Mouse (Mus musculus) forebrain, embryonic 15.5 days (tissue): ENCODE measurements at regions not wholly inside any gene's neighbourhood (a gene's known extent, or its start where the extent isn't known, plus 50 kb on each side); places are given as distances from the start of the nearest gene placed in this dataset.
A peak's percentile ranks its signal among the peaks of the same experiment; 100 is the strongest.

Source experiments
- ATAC-seq: fragments of 200-750 bp; cut with Nextera tagmentation; replicated peaks from 2 replicates; pipeline ENCODE4 v1.8.0; 2017; ENCODE audit warnings: mild to moderate bottlenecking, moderate TSS enrichment, moderate library complexity
- H3K27ac ChIP-seq: fragments of 300-500 bp; sonication (generic); replicated peaks from 2 replicates; pipeline ENCODE4 v1.5.1; 2015; ENCODE audit warnings: mild to moderate bottlenecking, inconsistent platforms
- H3K27me3 ChIP-seq: fragments of 300-500 bp; sonication (generic); 2 replicates; pipeline ENCODE4 v1.6.1; 2015; ENCODE audit warnings: inconsistent platforms
- H3K36me3 ChIP-seq: fragments of 300-500 bp; sonication (generic); 2 replicates; pipeline ENCODE4 v1.6.1; 2015; ENCODE audit warnings: mild to moderate bottlenecking, inconsistent platforms
- H3K4me1 ChIP-seq: fragments of 300-500 bp; sonication (generic); 2 replicates; pipeline ENCODE4 v1.6.1; 2015; ENCODE audit warnings: inconsistent platforms
- H3K4me2 ChIP-seq: fragments of 300-500 bp; sonication (generic); replicated peaks from 2 replicates; pipeline ENCODE4 v1.6.1; 2015; ENCODE audit warnings: mild to moderate bottlenecking, inconsistent platforms
- H3K4me3 ChIP-seq: fragments of 300-500 bp; sonication (generic); 2 replicates; pipeline ENCODE4 v1.5.1; 2015; ENCODE audit warnings: mild to moderate bottlenecking, inconsistent platforms
- H3K9ac ChIP-seq: fragments of 300-500 bp; sonication (generic); replicated peaks from 2 replicates; pipeline ENCODE4 v1.6.1; 2015; ENCODE audit warnings: mild to moderate bottlenecking, inconsistent platforms
- H3K9me3 ChIP-seq: fragments of 300-500 bp; sonication (generic); 2 replicates; pipeline ENCODE4 v1.6.1; 2016; ENCODE audit warnings: inconsistent platforms
- WGBS: fragments of 180-500 bp; shearing (Covaris S2); methylation state at CpG from one replicate; pipeline ENCODE4 v1.1.7; 2015; ENCODE audit warnings: mixed read lengths; 5-methylcytosine and 5-hydroxymethylcytosine counted together

- Histone ChIP-seq H3K4me1 (peaks cover 44% of the 10 kb centered on the region), H3K9ac (no peak overlapping the region), H3K4me3 (no peak overlapping the region), H3K9me3 (no peaks in the 10 kb centered on the region), H3K4me2 (peak overlapping the region; percentile 26), H3K36me3 (no peaks in the 10 kb centered on the region), H3K27ac (no peak overlapping the region), H3K27me3 (no peaks in the 10 kb centered on the region)
- ATAC-seq = no peak
- 41% methylated on average over 14 of the region's 14 CpGs for WGBS
These were observed 443.3 kb downstream of the Cd83 start for GRCm38 (mm10) chr13:44227706-44228459.

- 1% methylated on average over 16 of the region's 16 CpGs for whole genome bisulfite sequencing
- H3K27ac ChIP-seq = no peak overlapping the region
- H3K4me2 ChIP-seq = peak overlapping the region; percentile 26
- no peaks in the 10 kb centered on the region for H3K36me3 ChIP-seq
- H3K27me3 ChIP-seq = no peaks in the 10 kb centered on the region; the same call in 1 of the 2 replicates
- ATAC-seq = no peak
- H3K9ac ChIP-seq = no peak overlapping the region
- no peak overlapping the region for H3K4me3 ChIP-seq
- no peaks in the 10 kb centered on the region for H3K9me3 ChIP-seq
- H3K4me1 ChIP-seq = peaks cover 44% of the 10 kb centered on the region
These were observed 444.1 kb downstream of the Cd83 start for GRCm38 (mm10) chr13:44228540-44229135.

GRCm38 (mm10) chr13:44229136-44229611, 444.6 kb downstream of the Cd83 start:
- Histone ChIP-seq H3K4me1 (peaks cover 44% of the 10 kb centered on the region), H3K36me3 (no peaks in the 10 kb centered on the region), H3K4me3 (no peak overlapping the region), H3K4me2 (peak overlapping the region; percentile 26), H3K27ac (no peak overlapping the region), H3K9ac (no peak overlapping the region), H3K27me3 (no peaks in the 10 kb centered on the region; the same call in 1 of the 2 replicates), H3K9me3 (no peaks in the 10 kb centered on the region)
- 4% methylated on average over 7 of the region's 7 CpGs for WGBS
- 0 out of 2 replicates have a peak, but pooled peaks have one; percentile 26 for ATAC-seq

- Histone ChIP-seq H3K27me3 (no peaks in the 10 kb centered on the region; the same call in 1 of the 2 replicates), H3K9me3 (no peaks in the 10 kb centered on the region)
These were observed 446.8 kb downstream of the Cd83 start for GRCm38 (mm10) chr13:44231403-44231802.

GRCm38 (mm10) chr13:44231868-44232715, 447.5 kb downstream of the Cd83 start:
- peak overlapping the region; percentile 70 for H3K27ac ChIP-seq
- H3K9me3 ChIP-seq = no peaks in the 10 kb centered on the region
- 5% methylated on average over 18 of the region's 18 CpGs for WGBS
- H3K36me3 ChIP-seq = no peaks in the 10 kb centered on the region
- ATAC-seq = peak; percentile 78
- H3K4me2 ChIP-seq = peak overlapping the region; percentile 25
- no peaks in the 10 kb centered on the region; the same call in 1 of the 2 replicates for H3K27me3 ChIP-seq
- no peak overlapping the region for H3K4me3 ChIP-seq
- H3K9ac ChIP-seq = no peak overlapping the region
- peaks cover 44% of the 10 kb centered on the region for H3K4me1 ChIP-seq

More at GRCm38 (mm10) chr13:44231403-44231802, 446.8 kb downstream of the Cd83 start:
- no peak overlapping the region for H3K4me3 ChIP-seq
- H3K4me1 ChIP-seq = peaks cover 44% of the 10 kb centered on the region
- H3K9ac ChIP-seq = no peak overlapping the region
- no peak for ATAC-seq
- WGBS = 15% methylated on average over 4 of the region's 4 CpGs
- no peaks in the 10 kb centered on the region for H3K36me3 ChIP-seq
- H3K4me2 ChIP-seq = no peak overlapping the region
- peak overlapping the region; percentile 70 for H3K27ac ChIP-seq

- WGBS = 14% methylated on average over 6 of the region's 6 CpGs
- no peak for ATAC-seq
- Histone ChIP-seq H3K27me3 (no peaks in the 10 kb centered on the region; the same call in 1 of the 2 replicates), H3K9ac (no peak overlapping the region), H3K4me1 (peaks cover 41% of the 10 kb centered on the region), H3K36me3 (no peaks in the 10 kb centered on the region), H3K27ac (peak overlapping the region; percentile 70; the same call in 1 of the 2 replicates), H3K9me3 (no peaks in the 10 kb centered on the region), H3K4me3 (no peak overlapping the region), H3K4me2 (peak overlapping the region; percentile 25)
These were observed 448.1 kb downstream of the Cd83 start for GRCm38 (mm10) chr13:44232716-44233051.

- Histone ChIP-seq H3K27ac (no peak overlapping the region), H3K36me3 (no peaks in the 10 kb centered on the region), H3K4me1 (peaks cover 34% of the 10 kb centered on the region), H3K4me2 (no peak overlapping the region), H3K27me3 (no peaks in the 10 kb centered on the region; the same call in 1 of the 2 replicates), H3K4me3 (no peak overlapping the region), H3K9ac (no peak overlapping the region), H3K9me3 (no peaks in the 10 kb centered on the region)
- WGBS = 95% methylated on average over 6 of the region's 6 CpGs
- no peak for ATAC-seq
These were observed 449.7 kb downstream of the Cd83 start for GRCm38 (mm10) chr13:44234241-44234640.

GRCm38 (mm10) chr13:44235236-44235635, 450.7 kb downstream of the Cd83 start:
- Histone ChIP-seq H3K27me3 (no peaks in the 10 kb centered on the region; the same call in 1 of the 2 replicates), H3K9me3 (no peaks in the 10 kb centered on the region), H3K9ac (no peak overlapping the region), H3K4me2 (no peak overlapping the region), H3K4me3 (no peak overlapping the region), H3K4me1 (peaks cover 29% of the 10 kb centered on the region), H3K36me3 (no peaks in the 10 kb centered on the region), H3K27ac (no peak overlapping the region)
- 81% methylated on average over 5 of the region's 5 CpGs for WGBS
- ATAC-seq = no peak

GRCm38 (mm10) chr13:44235941-44236340, 451.4 kb downstream of the Cd83 start:
- Histone ChIP-seq H3K36me3 (no peaks in the 10 kb centered on the region), H3K4me2 (no peak overlapping the region), H3K4me1 (peaks cover 29% of the 10 kb centered on the region), H3K27me3 (no peaks in the 10 kb centered on the region; the same call in 1 of the 2 replicates), H3K9ac (no peak overlapping the region), H3K4me3 (no peak overlapping the region), H3K9me3 (no peaks in the 10 kb centered on the region), H3K27ac (no peak overlapping the region)
- ATAC-seq = no peak
- WGBS = 91% methylated on average over 2 of the region's 2 CpGs

- ATAC-seq = peak; percentile 64
- H3K9ac ChIP-seq = no peak overlapping the region
- no peak overlapping the region for H3K4me2 ChIP-seq
These were observed 453.7 kb downstream of the Cd83 start for GRCm38 (mm10) chr13:44238308-44238707.

GRCm38 (mm10) chr13:44243211-44243610, 458.6 kb downstream of the Cd83 start:
- Histone ChIP-seq H3K4me2 (no peak overlapping the region), H3K27ac (no peak overlapping the region), H3K27me3 (no peaks in the 10 kb centered on the region), H3K9me3 (no peaks in the 10 kb centered on the region), H3K4me3 (no peak overlapping the region), H3K9ac (no peak overlapping the region), H3K36me3 (no peaks in the 10 kb centered on the region), H3K4me1 (peaks cover 5% of the 10 kb centered on the region)
- WGBS = 94% methylated on average over 6 of the region's 6 CpGs
- ATAC-seq = no peak

More at GRCm38 (mm10) chr13:44238308-44238707, 453.7 kb downstream of the Cd83 start:
- H3K4me1 ChIP-seq = peaks cover 9% of the 10 kb centered on the region
- no peaks in the 10 kb centered on the region; the same call in 1 of the 2 replicates for H3K27me3 ChIP-seq
- 13% methylated on average over 11 of the region's 11 CpGs for whole genome bisulfite sequencing
- no peak overlapping the region; the same call in 1 of the 2 replicates for H3K27ac ChIP-seq
- no peaks in the 10 kb centered on the region for H3K36me3 ChIP-seq
- no peak overlapping the region for H3K4me3 ChIP-seq
- H3K9me3 ChIP-seq = no peaks in the 10 kb centered on the region
